Mouse (Mus musculus) brain, embryonic 18.5 days (tissue): ENCODE results near the gene Ank3.

Experiments used
- DNase-seq: peaks from one replicate; pipeline ENCODE4 v3.0.0-alpha.2; 2012; ENCODE audit warnings: low read depth, low spot score

Gene Ank3

GRCm38 (mm10) chr10:69756956-69757672 lies 358.5 kb downstream of the Ank3 start:
- DNase-seq, result no peak

GRCm38 (mm10) chr10:69762977-69763376 lies 364.4 kb downstream of the Ank3 start:
- no peak for DNase-seq

GRCm38 (mm10) chr10:69764402-69764801 lies 365.8 kb downstream of the Ank3 start:
- DNase-seq, result peak; percentile 40

GRCm38 (mm10) chr10:69777065-69777645 lies 378.6 kb downstream of the Ank3 start:
- DNase-seq, result no peak

- DNase-seq, result no peak
Observed at GRCm38 (mm10) chr10:69777736-69778135, 379.2 kb downstream of the Ank3 start.

- no peak for DNase-seq
Observed at GRCm38 (mm10) chr10:69779246-69779645, 380.7 kb downstream of the Ank3 start.

GRCm38 (mm10) chr10:69781491-69781890 lies 382.9 kb downstream of the Ank3 start:
- no peak for DNase-seq

- no peak for DNase-seq
Observed at GRCm38 (mm10) chr10:69785235-69785634, 386.7 kb downstream of the Ank3 start.

- DNase-seq, result no peak
Observed at GRCm38 (mm10) chr10:69785692-69786091, 387.1 kb downstream of the Ank3 start.

- no peak for DNase-seq
Observed at GRCm38 (mm10) chr10:69786220-69786993, 387.8 kb downstream of the Ank3 start.

- DNase-seq, result no peak
Observed at GRCm38 (mm10) chr10:69787379-69787778, 388.8 kb downstream of the Ank3 start.

- DNase-seq, result no peak
Observed at GRCm38 (mm10) chr10:69790606-69791005, 392.0 kb downstream of the Ank3 start.

GRCm38 (mm10) chr10:69791951-69792350 lies 393.4 kb downstream of the Ank3 start:
- no peak for DNase-seq

GRCm38 (mm10) chr10:69792400-69792799 lies 393.8 kb downstream of the Ank3 start:
- DNase-seq, result no peak

- no peak for DNase-seq
Observed at GRCm38 (mm10) chr10:69793079-69793478, 394.5 kb downstream of the Ank3 start.

GRCm38 (mm10) chr10:69795656-69796055 lies 397.1 kb downstream of the Ank3 start:
- DNase-seq, result no peak

- no peak for DNase-seq
Observed at GRCm38 (mm10) chr10:69796421-69796886, 397.9 kb downstream of the Ank3 start.

GRCm38 (mm10) chr10:69803135-69803756 lies 404.7 kb downstream of the Ank3 start:
- DNase-seq, result peak; percentile 67

GRCm38 (mm10) chr10:69804613-69805012 lies 406.0 kb downstream of the Ank3 start:
- no peak for DNase-seq

GRCm38 (mm10) chr10:69810785-69811184 lies 412.2 kb downstream of the Ank3 start:
- no peak for DNase-seq

GRCm38 (mm10) chr10:69813823-69814522 lies 415.4 kb downstream of the Ank3 start:
- DNase-seq, result no peak
